24 mouse cellular contexts compared by ENCODE assay signal in the genomic region with DNA sequence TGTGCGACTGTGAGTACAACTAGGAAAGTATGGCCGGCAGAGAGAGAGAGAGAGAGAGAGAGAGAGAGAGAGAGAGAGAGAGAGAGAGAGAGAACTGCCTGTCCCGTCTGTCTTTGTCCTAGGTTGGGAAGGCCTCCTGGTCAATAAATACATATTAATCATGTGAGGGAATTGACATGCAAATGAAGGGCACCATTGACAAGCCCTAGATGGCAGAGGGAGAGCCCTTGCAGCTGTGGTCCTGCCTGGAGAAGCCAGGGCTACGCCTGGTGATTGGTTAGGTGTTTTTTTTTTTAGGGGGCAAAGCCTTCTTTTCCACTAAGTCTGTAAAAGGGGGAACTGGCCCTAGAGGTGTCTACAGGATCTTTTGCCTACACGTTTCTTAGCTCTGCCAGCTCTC. TPM values are rescaled to one million over a fixed set of nuclear protein-coding genes. Genes with fewer than 3 reads are reported as not detected.
DNase-seq lines count a peak whose midpoint lies in the region; ATAC-seq lines count a peak whose summit lies in the region.
"Had no signal": no experiment of that assay in that cellular context is flagged by ENCODE, and none has a peak within 500 bp of the region (broad histone marks: within the 10 kb centered on the region; RNA-seq: fewer than 3 reads in every experiment).

No protein-coding gene starts in this region.

- 16% methylated on average over 3 of the region's 5 CpGs for WGBS in hindbrain, embryonic 12.5 days
- 13% methylated on average over 4 of the region's 5 CpGs for WGBS in hindbrain, embryonic 13.5 days
- 14% methylated on average over 5 of the region's 5 CpGs for WGBS in midbrain, embryonic 11.5 days
- WGBS in midbrain, embryonic 15.5 days = 8% methylated on average over 4 of the region's 5 CpGs
- WGBS in intestine, embryonic 16.5 days = 29% methylated on average over 4 of the region's 5 CpGs

- no peak overlapping the region for H3K9ac ChIP-seq in hindbrain, embryonic 12.5 days
- no peak overlapping the region for H3K9ac ChIP-seq in hindbrain, embryonic 13.5 days
- peak overlapping the region; percentile 57 for H3K9ac ChIP-seq in midbrain, embryonic 11.5 days (ENCODE audit: low read length)
- no peak overlapping the region for H3K9ac ChIP-seq in midbrain, embryonic 15.5 days
- no peak overlapping the region for H3K9ac ChIP-seq in intestine, embryonic 16.5 days (ENCODE audit: low read depth, low read length)
- H3K9ac ChIP-seq: embryonic facial prominence, embryonic 13.5 days; forebrain, embryonic 12.5 days; heart, embryonic 12.5 days; hindbrain, embryonic 15.5 days had no signal

- H3K4me2 ChIP-seq in hindbrain, embryonic 12.5 days (replicated peaks) = no peak overlapping the region; the same call in 1 of the 2 replicates
- no peak overlapping the region for H3K4me2 ChIP-seq in hindbrain, embryonic 13.5 days
- peak overlapping the region; percentile 32; the same call in 1 of the 2 replicates for H3K4me2 ChIP-seq in midbrain, embryonic 11.5 days
- no peak overlapping the region for H3K4me2 ChIP-seq in midbrain, embryonic 15.5 days
- H3K4me2 ChIP-seq in intestine, embryonic 16.5 days (ENCODE audit: low read depth, low read length) = no peak overlapping the region
- H3K4me2 ChIP-seq: embryonic facial prominence, embryonic 13.5 days; forebrain, embryonic 12.5 days; heart, embryonic 12.5 days; hindbrain, embryonic 15.5 days had no signal

- no peak overlapping the region for H3K4me3 ChIP-seq in hindbrain, embryonic 12.5 days
- no peak overlapping the region for H3K4me3 ChIP-seq in hindbrain, embryonic 13.5 days
- peak overlapping the region; percentile 14; the same call in 1 of the 2 replicates for H3K4me3 ChIP-seq in midbrain, embryonic 11.5 days (ENCODE audit: low read depth, low read length)
- no peak overlapping the region for H3K4me3 ChIP-seq in midbrain, embryonic 15.5 days
- no peak overlapping the region for H3K4me3 ChIP-seq in intestine, embryonic 16.5 days (ENCODE audit: low read length)
- H3K4me3 ChIP-seq: embryonic facial prominence, embryonic 13.5 days; forebrain, embryonic 12.5 days; heart, adult 2 months; heart, embryonic 12.5 days; hindbrain, embryonic 15.5 days had no signal

- H3K27me3 ChIP-seq in hindbrain, embryonic 12.5 days = peaks cover 55% of the 10 kb centered on the region
- peaks cover 69% of the 10 kb centered on the region for H3K27me3 ChIP-seq in hindbrain, embryonic 13.5 days
- H3K27me3 ChIP-seq in midbrain, embryonic 11.5 days (ENCODE audit: control insufficient read depth, insufficient read depth, low read length) = peaks cover 34% of the 10 kb centered on the region
- peaks cover 55% of the 10 kb centered on the region for H3K27me3 ChIP-seq in midbrain, embryonic 15.5 days (replicated peaks)
- peaks cover 42% of the 10 kb centered on the region for H3K27me3 ChIP-seq in intestine, embryonic 16.5 days (replicated peaks; ENCODE audit: control insufficient read depth, insufficient read depth, low read length)

- no peaks in the 10 kb centered on the region for H3K9me3 ChIP-seq in hindbrain, embryonic 12.5 days (replicated peaks)
- no peaks in the 10 kb centered on the region for H3K9me3 ChIP-seq in hindbrain, embryonic 13.5 days
- no peaks in the 10 kb centered on the region for H3K9me3 ChIP-seq in midbrain, embryonic 11.5 days (ENCODE audit: control insufficient read depth, low read length)
- no peaks in the 10 kb centered on the region for H3K9me3 ChIP-seq in midbrain, embryonic 15.5 days
- H3K9me3 ChIP-seq in intestine, embryonic 16.5 days (ENCODE audit: control insufficient read depth, low read length) = no peaks in the 10 kb centered on the region
- H3K9me3 ChIP-seq: embryonic facial prominence, embryonic 13.5 days; forebrain, embryonic 12.5 days; heart, embryonic 12.5 days; hindbrain, embryonic 15.5 days had no signal

- DNase-seq in embryo, embryonic 10.5 days (ENCODE audit: low spot score) = peak; percentile 39
- no peak for DNase-seq in embryo, embryonic 10 days (ENCODE audit: low spot score)
- DNase-seq in midbrain, embryonic 11.5 days (ENCODE audit: low spot score, missing footprints) = peak; percentile 86
- no peak for DNase-seq in lung, postnatal 14 days
- DNase-seq: adrenal gland, postnatal 10 days; B cell, adult 2 months; cerebellum, adult 11-12 months; cerebellum, adult 9-10 months; cerebellum, postnatal 36 days; gastrocnemius, postnatal 10 days; heart, adult 2 months had no signal

- H3K27ac ChIP-seq in hindbrain, embryonic 12.5 days = no peak overlapping the region
- H3K27ac ChIP-seq in hindbrain, embryonic 13.5 days = no peak overlapping the region
- peak overlapping the region; percentile 35; the same call in 1 of the 2 replicates for H3K27ac ChIP-seq in midbrain, embryonic 11.5 days (ENCODE audit: low read depth, low read length)
- no peak overlapping the region for H3K27ac ChIP-seq in midbrain, embryonic 15.5 days
- no peak overlapping the region for H3K27ac ChIP-seq in intestine, embryonic 16.5 days (ENCODE audit: low read length)
- H3K27ac ChIP-seq: embryonic facial prominence, embryonic 13.5 days; forebrain, embryonic 12.5 days; heart, adult 2 months; hindbrain, embryonic 15.5 days had no signal

- no peaks in the 10 kb centered on the region for H3K36me3 ChIP-seq in hindbrain, embryonic 12.5 days
- H3K36me3 ChIP-seq in hindbrain, embryonic 13.5 days = no peaks in the 10 kb centered on the region
- H3K36me3 ChIP-seq in midbrain, embryonic 11.5 days (ENCODE audit: control insufficient read depth, insufficient read depth, low read length) = no peaks in the 10 kb centered on the region
- no peaks in the 10 kb centered on the region for H3K36me3 ChIP-seq in midbrain, embryonic 15.5 days (replicated peaks)
- H3K36me3 ChIP-seq in intestine, embryonic 16.5 days (ENCODE audit: control insufficient read depth, insufficient read depth, low read length) = no peaks in the 10 kb centered on the region
- H3K36me3 ChIP-seq: embryonic facial prominence, embryonic 13.5 days; forebrain, embryonic 12.5 days; G1E; heart, embryonic 12.5 days; hindbrain, embryonic 15.5 days had no signal

- 0 out of 2 replicates have a peak, but pooled peaks cover 3% of the 10 kb centered on the region for H3K4me1 ChIP-seq in hindbrain, embryonic 12.5 days
- no peaks in the 10 kb centered on the region for H3K4me1 ChIP-seq in hindbrain, embryonic 13.5 days (replicated peaks)
- H3K4me1 ChIP-seq in midbrain, embryonic 11.5 days (ENCODE audit: control insufficient read depth, insufficient read depth, low read length) = no peaks in the 10 kb centered on the region
- no peaks in the 10 kb centered on the region for H3K4me1 ChIP-seq in midbrain, embryonic 15.5 days
- no peaks in the 10 kb centered on the region for H3K4me1 ChIP-seq in intestine, embryonic 16.5 days (ENCODE audit: control insufficient read depth, insufficient read depth, low read length)
- H3K4me1 ChIP-seq: embryonic facial prominence, embryonic 13.5 days; forebrain, embryonic 12.5 days; heart, embryonic 12.5 days; hindbrain, embryonic 15.5 days had no signal

- ATAC-seq in hindbrain, embryonic 12.5 days (ENCODE audit: low FRiP score) = peak; percentile 82
- ATAC-seq in hindbrain, embryonic 13.5 days (ENCODE audit: low FRiP score) = no peak
- peak; percentile 94 for ATAC-seq in midbrain, embryonic 11.5 days (ENCODE audit: low FRiP score)
- ATAC-seq in midbrain, embryonic 15.5 days (replicated peaks) = peak; percentile 85
- ATAC-seq in intestine, embryonic 16.5 days = no peak
- ATAC-seq: CD4-positive, CD25-positive, alpha-beta regulatory T cell, adult 4 months; forebrain, embryonic 16.5 days had no signal

RNA-seq across cellular contexts. Expression of a gene that starts 19.2 kb away (rescaled TPM):
- 7.5 and 8.8 TPM in 2 replicates for polyA plus RNA-seq in hindbrain, embryonic 12.5 days (2016; fragmentation: Nextera tagmentation; extraction: Ambion mirVana)
- polyA plus RNA-seq in hindbrain, embryonic 13.5 days (2015; fragmentation: Nextera tagmentation; extraction: Ambion mirVana) = 4.0 and 7.8 TPM in 2 replicates
- polyA plus RNA-seq in midbrain, embryonic 11.5 days (2014; fragmentation: Nextera tagmentation; extraction: Ambion mirVana) = 6.5 and 8.2 TPM in 2 replicates
- 9.3 and 12.5 TPM in 2 replicates for polyA plus RNA-seq in midbrain, embryonic 15.5 days (2015; fragmentation: Nextera tagmentation; extraction: Ambion mirVana)
- not detected in 2 replicates for polyA plus RNA-seq in intestine, embryonic 16.5 days (2015; fragmentation: Nextera tagmentation; extraction: Ambion mirVana)
- polyA plus RNA-seq: CD4-positive, CD25-positive, alpha-beta regulatory T cell, adult 4 months; forebrain, embryonic 16.5 days; frontal cortex, adult 2 months; G1E; heart, adult 2 months; intestine, embryonic 14.5 days had no signal

Comparison
In these comparisons a context has a peak if more than half of its experiments do, and no peak if none do; other contexts are left out.
1. DNase-seq: peak in embryo, embryonic 10.5 days (single experiment) and midbrain, embryonic 11.5 days (single experiment); none in embryo, embryonic 10 days (single experiment) and lung, postnatal 14 days (single experiment).
2. ATAC-seq: peak in hindbrain, embryonic 12.5 days (single experiment), midbrain, embryonic 11.5 days (single experiment) and midbrain, embryonic 15.5 days (single experiment); none in hindbrain, embryonic 13.5 days (single experiment) and intestine, embryonic 16.5 days (single experiment).